Mouse (Mus musculus) bone marrow macrophage, adult 2 months (primary cell): ENCODE data around the gene 2310057N15Rik.

Experiments used
- CTCF ChIP-seq: IDR thresholded peaks from 2 replicates; pipeline ENCODE4 v1.5.1; 2012; ENCODE audit warnings: low read depth, mild to moderate bottlenecking, low read length, moderate library complexity
- POLR2A ChIP-seq: IDR thresholded peaks from 2 replicates; pipeline ENCODE4 v1.6.1; 2012; ENCODE audit warnings: mild to moderate bottlenecking, low read depth, low read length, borderline replicate concordance

DNA sequence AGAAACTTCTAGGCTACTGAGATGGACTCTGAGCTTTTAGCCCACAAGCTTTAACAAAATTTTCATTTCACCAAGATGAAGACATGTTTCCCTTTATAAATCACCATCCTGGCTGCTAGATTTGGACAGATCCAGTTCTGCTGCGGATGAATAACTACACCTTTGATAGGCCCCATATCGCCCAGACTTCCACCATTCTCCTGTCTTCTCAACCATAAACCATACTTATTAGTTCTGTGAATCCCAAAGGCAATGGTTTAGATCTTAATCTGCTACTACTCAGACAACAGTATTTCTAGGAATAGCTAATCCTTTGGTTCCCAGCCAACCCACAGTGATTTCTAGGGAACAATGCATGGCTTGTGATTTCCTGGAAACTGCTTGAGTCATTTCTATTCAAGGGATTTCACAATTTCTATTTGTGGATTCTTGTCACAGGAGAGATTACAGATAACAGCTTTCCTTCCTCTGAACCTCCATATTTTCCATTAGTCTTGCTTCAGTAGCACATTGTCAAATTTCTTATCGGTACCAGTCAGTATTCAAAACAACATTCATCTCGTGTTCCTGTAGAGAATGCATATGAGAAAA, 29.2 kb downstream of the 2310057N15Rik start:
- TF ChIP-seq CTCF (no peak), POLR2A (no peak)
